Mouse (Mus musculus) MEL (cell line): ENCODE results near the gene Wnt10b. TPM values are rescaled to one million over a fixed set of nuclear protein-coding genes. Genes with fewer than 3 reads are reported as not detected.

ENCODE experiments used
- DNase-seq: peaks from one replicate; pipeline ENCODE4 v3.0.0; 2011; ENCODE audit warnings: low read depth, low spot score
- H3K27ac ChIP-seq: 2 replicates; pipeline ENCODE4 v1.5.1; 2012; ENCODE audit warnings: low read depth, mild to moderate bottlenecking, control low read depth, low read length, moderate library complexity; ENCODE audit not compliant: control insufficient read depth
- H3K27me3 ChIP-seq, 2 experiments: fragments of 150-350 bp in 1 of 2; sonication (generic) in 1 of 2; 2 replicates each; pipeline ENCODE4 v1.6.1; 2012; ENCODE audit warnings: low read length in 2 of 2, mild to moderate bottlenecking in 2 of 2, improper control_type of control experiment in 1 of 2, moderate library complexity in 1 of 2; ENCODE audit not compliant: insufficient read depth in 2 of 2, control insufficient read depth in 1 of 2
- H3K36me3 ChIP-seq, 2 experiments: 2 replicates each; pipeline ENCODE4 v1.6.1; 2012 to 2014; ENCODE audit warnings: low read length in 2 of 2, improper control_type of control experiment in 1 of 2, inconsistent platforms in 1 of 2, mild to moderate bottlenecking in 1 of 2; ENCODE audit not compliant: insufficient read depth in 2 of 2, control insufficient read depth in 1 of 2
- H3K4me1 ChIP-seq, 2 experiments: fragments of 150-350 bp in 1 of 2; sonication (generic) in 1 of 2; 2 replicates each; pipeline ENCODE4 v1.6.1; 2012; ENCODE audit warnings: low read length in 2 of 2, improper control_type of control experiment in 1 of 2, mild to moderate bottlenecking in 1 of 2; ENCODE audit not compliant: insufficient read depth in 2 of 2, control insufficient read depth in 1 of 2
- H3K4me3 ChIP-seq, 2 experiments: fragments of 150-350 bp in 1 of 2; sonication (generic) in 1 of 2; 2 replicates each; pipeline ENCODE4 v1.5.1; 2012; ENCODE audit warnings: low read depth in 2 of 2, low read length in 2 of 2, mild to moderate bottlenecking in 2 of 2, moderate library complexity in 2 of 2, control low read depth in 1 of 2, improper control_type of control experiment in 1 of 2; ENCODE audit not compliant: control insufficient read depth in 1 of 2, insufficient read depth in 1 of 2
- H3K79me2 ChIP-seq: 2 replicates; pipeline ENCODE4 v1.6.1; 2012; ENCODE audit warnings: mild to moderate bottlenecking, low read length, moderate library complexity; ENCODE audit not compliant: control insufficient read depth, poor library complexity, insufficient read depth
- H3K9ac ChIP-seq: 2 replicates; pipeline ENCODE4 v1.6.1; 2012; ENCODE audit warnings: low read depth, mild to moderate bottlenecking, control low read depth, low read length, moderate library complexity; ENCODE audit not compliant: control insufficient read depth, poor library complexity, severe bottlenecking
- H3K9me3 ChIP-seq: fragments of 150-350 bp; sonication (generic); replicated peaks from 2 replicates; pipeline ENCODE4 v1.6.1; 2012; ENCODE audit warnings: mild to moderate bottlenecking, low read length, improper control_type of control experiment, moderate library complexity; ENCODE audit not compliant: insufficient read depth
- BHLHE40 ChIP-seq: IDR thresholded peaks from 2 replicates; pipeline ENCODE4 v1.6.1; 2012; ENCODE audit warnings: low read depth, mild to moderate bottlenecking, inconsistent platforms, low read length, improper control_type of control experiment, borderline replicate concordance
- CHD1 ChIP-seq: IDR thresholded peaks from 2 replicates; pipeline ENCODE4 v1.6.1; 2012; ENCODE audit warnings: low read depth, mild to moderate bottlenecking, inconsistent platforms, low read length, improper control_type of control experiment
- CHD2 ChIP-seq: IDR thresholded peaks from 2 replicates; pipeline ENCODE4 v1.6.1; 2011; ENCODE audit warnings: low read length, improper control_type of control experiment
- CTCF ChIP-seq, 3 experiments: IDR thresholded peaks in 2 of 3; conservative IDR thresholded peaks in 1 of 3; 2 replicates each; pipeline ENCODE4 v1.5.1; 2011 to 2012; ENCODE audit warnings: low read length in 3 of 3, low read depth in 2 of 3, mild to moderate bottlenecking in 2 of 3, improper control_type of control experiment in 1 of 3, inconsistent platforms in 1 of 3, mixed read lengths in 1 of 3, moderate library complexity in 1 of 3; ENCODE audit not compliant: control insufficient read depth in 1 of 3, insufficient read depth in 1 of 3, poor library complexity in 1 of 3, severe bottlenecking in 1 of 3
- ETS1 ChIP-seq: IDR thresholded peaks from 2 replicates; pipeline ENCODE4 v1.6.1; 2012; ENCODE audit warnings: low read depth, mild to moderate bottlenecking, inconsistent platforms, low read length, improper control_type of control experiment, moderate library complexity
- GABPA ChIP-seq: IDR thresholded peaks from 2 replicates; pipeline ENCODE4 v1.6.1; 2012; ENCODE audit warnings: low read depth, mild to moderate bottlenecking, inconsistent platforms, low read length, improper control_type of control experiment, moderate library complexity
- JUND ChIP-seq: IDR thresholded peaks from 2 replicates; pipeline ENCODE4 v1.6.1; 2011; ENCODE audit warnings: low read depth, mild to moderate bottlenecking, improper control_type of control experiment, low read length
- MAFK ChIP-seq: IDR thresholded peaks from 2 replicates; pipeline ENCODE4 v1.6.1; 2011; ENCODE audit warnings: low read depth, mild to moderate bottlenecking, low read length, improper control_type of control experiment, borderline replicate concordance
- MAX ChIP-seq: IDR thresholded peaks from 2 replicates; pipeline ENCODE4 v1.6.1; 2011; ENCODE audit warnings: low read length, improper control_type of control experiment
- MAZ ChIP-seq: IDR thresholded peaks from 2 replicates; pipeline ENCODE4 v1.6.1; 2012; ENCODE audit warnings: low read depth, mild to moderate bottlenecking, inconsistent platforms, low read length, improper control_type of control experiment
- MEF2A ChIP-seq: IDR thresholded peaks from 2 replicates; pipeline ENCODE4 v1.6.1; 2014; ENCODE audit warnings: low read depth, mild to moderate bottlenecking, inconsistent platforms, low read length, improper control_type of control experiment; ENCODE audit not compliant: poor library complexity, insufficient replicate concordance, severe bottlenecking; ENCODE audit errors: extremely low read depth
- MXI1 ChIP-seq: IDR thresholded peaks from 2 replicates; pipeline ENCODE4 v1.6.1; 2011; ENCODE audit warnings: mild to moderate bottlenecking, low read depth, low read length, improper control_type of control experiment
- MYB ChIP-seq: IDR thresholded peaks from 2 replicates; pipeline ENCODE4 v1.6.1; 2011; ENCODE audit warnings: mild to moderate bottlenecking, low read depth, low read length, improper control_type of control experiment
- NELFE ChIP-seq: IDR thresholded peaks from 2 replicates; pipeline ENCODE4 v1.6.1; 2011; ENCODE audit warnings: low read depth, low read length, improper control_type of control experiment
- NRF1 ChIP-seq: IDR thresholded peaks from 2 replicates; pipeline ENCODE4 v1.6.1; 2014; ENCODE audit warnings: low read depth, mild to moderate bottlenecking, inconsistent platforms, low read length, improper control_type of control experiment, moderate library complexity; ENCODE audit not compliant: poor library complexity, insufficient read depth, severe bottlenecking
- POLR2AphosphoS2 ChIP-seq: IDR thresholded peaks from 2 replicates; pipeline ENCODE4 v1.6.1; 2011; ENCODE audit warnings: low read length, improper control_type of control experiment
- POLR2AphosphoS5 ChIP-seq: IDR thresholded peaks from 2 replicates; pipeline ENCODE4 v1.6.1; 2012; ENCODE audit warnings: low read depth, borderline replicate concordance, mild to moderate bottlenecking, inconsistent platforms, low read length, moderate library complexity, mixed read lengths
- RCOR1 ChIP-seq: IDR thresholded peaks from 2 replicates; pipeline ENCODE4 v1.6.1; 2012; ENCODE audit warnings: low read depth, mild to moderate bottlenecking, inconsistent platforms, low read length, improper control_type of control experiment
- SMC3 ChIP-seq: IDR thresholded peaks from 2 replicates; pipeline ENCODE4 v1.6.1; 2011; ENCODE audit warnings: low read depth, low read length, improper control_type of control experiment
- TCF12 ChIP-seq: IDR thresholded peaks from 2 replicates; pipeline ENCODE4 v1.6.1; 2014; ENCODE audit warnings: low read depth, mild to moderate bottlenecking, inconsistent platforms, low read length, improper control_type of control experiment, moderate library complexity
- USF1 ChIP-seq: IDR thresholded peaks from 2 replicates; pipeline ENCODE4 v1.6.1; 2014; ENCODE audit warnings: low read depth, mild to moderate bottlenecking, inconsistent platforms, low read length, improper control_type of control experiment, moderate library complexity
- ZKSCAN1 ChIP-seq: IDR thresholded peaks from 2 replicates; pipeline ENCODE4 v1.6.1; 2012; ENCODE audit warnings: low read depth, mild to moderate bottlenecking, inconsistent platforms, low read length, improper control_type of control experiment, moderate library complexity
- ZNF384 ChIP-seq: IDR thresholded peaks from 2 replicates; pipeline ENCODE4 v1.6.1; 2012; ENCODE audit warnings: low read depth, mild to moderate bottlenecking, inconsistent platforms, low read length, improper control_type of control experiment
- polyA plus RNA-seq, 2 experiments: library from polyadenylated mRNA; stranded (reverse) in 1 of 2; unstranded in 1 of 2; fragments of >175 nt in 1 of 2; fragments of >200 nt in 1 of 2; gene quantifications; 2 replicates each; pipeline versions ENCODE4 v1.2.1 to v1.2.4; 2012; ENCODE audit warnings: low replicate concordance in 2 of 2, low read depth in 1 of 2; ENCODE audit not compliant: insufficient read length in 2 of 2, insufficient read depth in 1 of 2, missing spikeins in 1 of 2
- total RNA-seq: library from RNA; depleted of rRNA; stranded (reverse); fragments of 300-350 nt; gene quantifications from 2 replicates; pipeline ENCODE4 v1.2.3, GENCODE M21; 2012

Wnt10b gene
- total and polyA plus RNA-seq, 3 experiments = 0.14 to 0.23 TPM; not detected in 1

GRCm38 (mm10) chr15:98762201-98762621, 15.7 kb downstream of the Wnt10b start (continued):
- TF ChIP-seq ZNF384 = no peak
- TF ChIP-seq NELFE = no peak
- TF ChIP-seq MYB = no peak
- TF ChIP-seq GABPA = no peak
- TF ChIP-seq MEF2A = no peak
- TF ChIP-seq USF1 = no peak
- TF ChIP-seq BHLHE40 = no peak
- TF ChIP-seq CTCF (IDR thresholded peaks at IDR 0.05 in 2 of 3, conservative IDR thresholded peaks at IDR 0.05 in 1 of 3; ENCODE audit: control insufficient read depth in 1 of 3, insufficient read depth in 1 of 3, low read depth in 2 of 3, low read length in 3 of 3, poor library complexity in 1 of 3, severe bottlenecking in 1 of 3) = peak in 2 of 3 experiments; percentile 8 to 25; a peak in 1 of 6 replicates
- TF ChIP-seq ZKSCAN1 = no peak
- no peak; the same call in 1 of the 2 replicates for TF ChIP-seq MAX
- TF ChIP-seq MXI1 = peak; percentile 51; the same call in 1 of the 2 replicates
- TF ChIP-seq MAZ = peak; percentile 83; the same call in 1 of the 2 replicates
- no peak for TF ChIP-seq ETS1
- no peak for TF ChIP-seq CHD1
- no peak for TF ChIP-seq POLR2AphosphoS2
- TF ChIP-seq TCF12 = no peak; the same call in 1 of the 2 replicates
- TF ChIP-seq JUND = no peak
- TF ChIP-seq SMC3 = no peak

- Histone ChIP-seq H3K79me2 (peaks cover 13% of the 10 kb centered on the region), H3K9ac (no peak overlapping the region), H3K4me1 (peaks cover 2 to 17% of the 10 kb centered on the region in 2 experiments), H3K9me3 (no peaks in the 10 kb centered on the region), H3K4me3 (no peak overlapping the region), H3K27ac (no peak overlapping the region), H3K36me3 (peaks cover 0 to 14% of the 10 kb centered on the region in 2 experiments; a peak in 3 of 4 replicates)
- no peak for DNase-seq
- TF ChIP-seq CTCF (IDR thresholded peaks at IDR 0.05 in 2 of 3, conservative IDR thresholded peaks at IDR 0.05 in 1 of 3; ENCODE audit: control insufficient read depth in 1 of 3, insufficient read depth in 1 of 3, low read depth in 2 of 3, low read length in 3 of 3, poor library complexity in 1 of 3, severe bottlenecking in 1 of 3) (no peak), ETS1 (peak; percentile 58), MXI1 (no peak), NRF1 (no peak), CHD2 (no peak), POLR2AphosphoS2 (no peak), POLR2AphosphoS5 (no peak), MAFK (no peak), RCOR1 (0 out of 2 replicates have a peak, but pooled peaks have one; percentile 33), SMC3 (no peak)
- TF ChIP-seq, all 39 proteins: peak for 2
- H3K27me3 ChIP-seq = no peaks in the 10 kb centered on the region
Measured at GRCm38 (mm10) chr15:98754125-98754524, 23.8 kb downstream of the Wnt10b start.
